Mouse (Mus musculus) embryonic facial prominence, embryonic 14.5 days (tissue): Measurements from ENCODE around the gene Rab22a. TPM values are rescaled to one million over a fixed set of nuclear protein-coding genes. Genes with fewer than 3 reads are reported as not detected.
A peak's percentile ranks its signal among the peaks of the same experiment; 100 is the strongest.
"Not testable (repeated sequence)": the region's sequence is repeated elsewhere in the genome, so short reads cannot be mapped to it uniquely, and the experiment has no call there.

Experiments used
- ATAC-seq: fragments of 200-750 bp; cut with Nextera tagmentation; 2 replicates; pipeline ENCODE4 v1.8.0; 2017; ENCODE audit warnings: low read depth, moderate number of reproducible peaks, moderate TSS enrichment
- DNase-seq: peaks from one replicate; pipeline ENCODE4 v3.0.0-alpha.2; 2015; ENCODE audit warnings: low spot score
- H3K27ac ChIP-seq: fragments of 300-500 bp; sonication (generic); replicated peaks from 2 replicates; pipeline ENCODE4 v1.5.1; 2014; ENCODE audit warnings: low read depth, mild to moderate bottlenecking, low read length, moderate library complexity
- H3K27me3 ChIP-seq: fragments of 300-500 bp; sonication (generic); replicated peaks from 2 replicates; pipeline ENCODE4 v1.6.1; 2014; ENCODE audit warnings: low read length; ENCODE audit not compliant: control insufficient read depth, insufficient read depth
- H3K36me3 ChIP-seq: fragments of 300-500 bp; sonication (generic); 2 replicates; pipeline ENCODE4 v1.6.1; 2014; ENCODE audit warnings: low read length, mixed read lengths; ENCODE audit not compliant: control insufficient read depth, insufficient read depth
- H3K4me1 ChIP-seq: fragments of 300-500 bp; sonication (generic); 2 replicates; pipeline ENCODE4 v1.6.1; 2014; ENCODE audit warnings: antibody characterized with exemption, low read length; ENCODE audit not compliant: control insufficient read depth, insufficient read depth
- H3K4me2 ChIP-seq: fragments of 300-500 bp; sonication (generic); 2 replicates; pipeline ENCODE4 v1.6.1; 2014; ENCODE audit warnings: low read depth, mild to moderate bottlenecking, low read length, moderate library complexity, mixed read lengths
- H3K4me3 ChIP-seq: fragments of 300-500 bp; sonication (generic); 2 replicates; pipeline ENCODE4 v1.5.1; 2014; ENCODE audit warnings: low read depth, mild to moderate bottlenecking, low read length
- H3K9ac ChIP-seq: fragments of 300-500 bp; sonication (generic); 2 replicates; pipeline ENCODE4 v1.6.1; 2014; ENCODE audit warnings: low read depth, mild to moderate bottlenecking, low read length, moderate library complexity, mixed read lengths
- H3K9me3 ChIP-seq: fragments of 300-500 bp; sonication (generic); 2 replicates; pipeline ENCODE4 v1.6.1; 2016; ENCODE audit warnings: low read length; ENCODE audit not compliant: control insufficient read depth
- WGBS: fragments of 180-500 bp; shearing (Covaris S2); extraction: QIAGEN DNeasy Blood & Tissue Kit; methylation state at CpG from one replicate; pipeline ENCODE4 v1.1.7; 2014; 5-methylcytosine and 5-hydroxymethylcytosine counted together
- polyA plus RNA-seq: library from polyadenylated mRNA; unstranded; fragments of >200 nt; fragmentation: Nextera tagmentation; extraction: Ambion mirVana; gene quantifications from 2 replicates; pipeline ENCODE4 v1.2.1, GENCODE M21; 2014

Rab22a gene
- polyA plus RNA-seq, 1 experiment from 2014 or later = 47.5 TPM

DNA sequence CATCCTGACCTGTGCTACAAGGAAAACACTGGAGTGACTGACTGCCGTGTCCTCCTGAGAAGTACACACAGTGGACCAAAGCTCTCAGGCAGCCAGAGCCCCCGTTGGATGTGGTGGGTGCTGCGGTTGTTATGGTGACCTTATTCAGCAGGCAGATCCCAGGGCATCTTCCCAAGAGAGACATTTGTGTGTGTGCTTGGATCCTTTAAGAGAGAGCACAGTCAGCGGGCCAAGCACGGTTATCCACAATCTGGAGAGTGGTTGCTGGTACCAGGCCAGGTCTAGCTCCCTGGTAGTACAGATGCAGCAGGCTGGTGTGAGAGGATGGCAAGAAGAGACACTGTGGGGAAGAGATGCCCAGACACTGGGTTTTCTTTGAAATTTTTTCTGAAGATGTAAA lies 57.4 kb downstream of the Rab22a start:
- no peak for ATAC-seq

GRCm38 (mm10) chr2:173719115-173719514 lies 59.6 kb downstream of the Rab22a start, which contains the start of gene 1700010B08Rik:
1700010B08Rik (plus strand) TSS chr2:173719415.
- not testable (repeated sequence) for H3K4me3 ChIP-seq, H3K9me3 ChIP-seq, H3K27ac ChIP-seq, H3K36me3 ChIP-seq, H3K4me1 ChIP-seq, ATAC-seq, H3K9ac ChIP-seq, H3K27me3 ChIP-seq, DNase-seq, H3K4me2 ChIP-seq
- WGBS = 77% methylated on average over 5 of the region's 7 CpGs

More for the DNA sequence above, 57.4 kb downstream of the Rab22a start:
- no peak for DNase-seq
- Histone ChIP-seq H3K9me3 (no peaks in the 10 kb centered on the region), H3K36me3 (no peaks in the 10 kb centered on the region), H3K4me3 (no peak overlapping the region), H3K9ac (no peak overlapping the region), H3K4me1 (no peaks in the 10 kb centered on the region), H3K27me3 (no peaks in the 10 kb centered on the region), H3K4me2 (no peak overlapping the region), H3K27ac (no peak overlapping the region)
- 88% methylated on average over 5 of the region's 5 CpGs for WGBS

GRCm38 (mm10) chr2:173722251-173722857 lies 62.8 kb downstream of the Rab22a start:
- DNase-seq (no peak), ATAC-seq (no peak)
- Histone ChIP-seq H3K4me3 (no peak overlapping the region), H3K9me3 (no peaks in the 10 kb centered on the region), H3K27ac (no peak overlapping the region), H3K27me3 (no peaks in the 10 kb centered on the region), H3K4me1 (peaks cover 3% of the 10 kb centered on the region; the same call in 1 of the 2 replicates), H3K9ac (no peak overlapping the region), H3K36me3 (no peaks in the 10 kb centered on the region), H3K4me2 (no peak overlapping the region)
- 72% methylated on average over 11 of the region's 11 CpGs for WGBS

DNA sequence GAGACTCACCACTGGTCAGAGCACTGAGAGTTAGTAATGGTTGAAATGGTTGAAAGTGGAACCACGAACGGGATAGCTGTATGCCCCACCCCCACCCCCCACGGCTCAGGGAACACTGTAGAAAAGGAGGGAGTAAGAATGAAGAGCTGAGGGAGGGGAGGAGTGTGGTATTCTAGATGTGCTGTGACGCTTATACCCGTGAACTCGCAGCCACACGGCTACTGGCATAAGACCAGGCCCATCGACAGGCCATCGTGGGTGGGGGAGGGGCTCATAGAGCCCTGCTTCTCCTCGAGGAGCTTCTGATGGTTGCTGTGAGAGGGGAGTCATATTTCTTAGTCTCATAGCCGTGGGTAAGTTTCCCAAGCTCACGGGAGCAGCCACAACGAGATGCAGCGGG lies 64.8 kb downstream of the Rab22a start:
- 21% methylated on average over 14 of the region's 14 CpGs for WGBS
- peak; percentile 62; the same call in 1 of the 2 replicates for ATAC-seq
- DNase-seq = peak; percentile 41
- Histone ChIP-seq H3K9ac (no peak overlapping the region), H3K4me2 (peak overlapping the region; percentile 37), H3K9me3 (no peaks in the 10 kb centered on the region), H3K4me3 (no peak overlapping the region), H3K4me1 (peaks cover 3% of the 10 kb centered on the region; the same call in 1 of the 2 replicates), H3K27ac (no peak overlapping the region), H3K36me3 (no peaks in the 10 kb centered on the region), H3K27me3 (no peaks in the 10 kb centered on the region)

DNA sequence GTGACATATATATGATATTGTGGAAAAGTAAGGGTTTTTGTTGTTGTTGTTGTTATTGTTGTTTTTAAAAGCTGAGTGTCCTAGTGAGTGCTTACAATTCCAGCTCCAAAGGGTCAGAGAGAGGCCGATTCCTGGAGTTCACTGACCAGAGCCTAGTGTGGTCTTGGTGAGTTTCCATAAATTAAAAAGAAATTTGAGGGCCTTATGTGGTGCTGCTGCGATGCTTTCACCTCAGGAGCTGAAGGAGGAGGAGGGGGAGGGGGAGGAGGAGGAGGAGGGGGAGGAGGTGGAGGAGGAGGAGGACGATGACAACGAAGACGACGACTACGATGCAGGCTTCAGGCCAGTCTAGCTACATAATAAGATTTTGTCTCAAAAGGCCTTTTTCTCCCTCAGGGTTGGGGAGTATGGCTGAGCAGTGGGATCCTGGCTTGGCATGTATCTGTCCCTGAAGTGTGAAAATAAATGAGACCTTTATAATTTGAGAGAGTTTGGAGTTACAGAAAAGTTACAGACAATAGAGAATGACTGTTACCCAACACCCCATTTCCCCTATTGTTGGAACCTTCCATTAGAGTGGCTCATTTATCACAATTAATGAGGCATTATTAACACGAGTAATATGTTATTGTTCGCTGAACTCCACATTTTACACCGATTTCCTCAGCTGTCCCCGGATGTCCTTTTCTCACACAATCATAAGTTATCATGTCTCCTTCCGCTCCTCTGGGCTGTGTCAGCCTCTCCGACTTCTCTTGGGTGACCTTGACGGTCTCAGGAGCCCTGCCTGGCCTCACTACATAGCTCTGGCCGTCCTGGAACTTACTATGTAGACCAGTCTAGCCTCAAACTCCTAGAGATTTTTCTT lies 65.6 kb downstream of the Rab22a start:
- no peak; the same call in 1 of the 2 replicates for ATAC-seq
- DNase-seq = no peak

GRCm38 (mm10) chr2:173725819-173726218 lies 66.3 kb downstream of the Rab22a start:
- H3K36me3 ChIP-seq = no peaks in the 10 kb centered on the region
- no peak overlapping the region for H3K4me3 ChIP-seq
- ATAC-seq = no peak
- H3K27ac ChIP-seq = no peak overlapping the region
- WGBS = 90% methylated on average over 4 of the region's 4 CpGs
- no peak overlapping the region for H3K9ac ChIP-seq
- peaks cover 3% of the 10 kb centered on the region; the same call in 1 of the 2 replicates for H3K4me1 ChIP-seq
- no peaks in the 10 kb centered on the region for H3K9me3 ChIP-seq
- DNase-seq = no peak
- H3K4me2 ChIP-seq = no peak overlapping the region
- H3K27me3 ChIP-seq = no peaks in the 10 kb centered on the region

More for the DNA sequence above, 65.6 kb downstream of the Rab22a start:
- peaks cover 3% of the 10 kb centered on the region; the same call in 1 of the 2 replicates for H3K4me1 ChIP-seq
- whole genome bisulfite sequencing = 65% methylated on average over 15 of the region's 15 CpGs
- no peaks in the 10 kb centered on the region for H3K36me3 ChIP-seq
- H3K9ac ChIP-seq = no peak overlapping the region
- H3K4me2 ChIP-seq = no peak overlapping the region
- H3K9me3 ChIP-seq = no peaks in the 10 kb centered on the region
- no peaks in the 10 kb centered on the region for H3K27me3 ChIP-seq
- H3K4me3 ChIP-seq = no peak overlapping the region
- H3K27ac ChIP-seq = no peak overlapping the region

GRCm38 (mm10) chr2:173730444-173730966 lies 70.9 kb downstream of the Rab22a start:
- Histone ChIP-seq H3K4me1 (no peaks in the 10 kb centered on the region), H3K9ac (no peak overlapping the region), H3K27me3 (no peaks in the 10 kb centered on the region), H3K27ac (no peak overlapping the region), H3K4me2 (0 out of 2 replicates have a peak overlapping the region, but pooled peaks have one; percentile 0), H3K9me3 (no peaks in the 10 kb centered on the region), H3K36me3 (no peaks in the 10 kb centered on the region), H3K4me3 (no peak overlapping the region)
- DNase-seq (peak; percentile 65), ATAC-seq (peak; percentile 74; the same call in 1 of the 2 replicates)
- WGBS = 6% methylated on average over 9 of the region's 9 CpGs

DNA sequence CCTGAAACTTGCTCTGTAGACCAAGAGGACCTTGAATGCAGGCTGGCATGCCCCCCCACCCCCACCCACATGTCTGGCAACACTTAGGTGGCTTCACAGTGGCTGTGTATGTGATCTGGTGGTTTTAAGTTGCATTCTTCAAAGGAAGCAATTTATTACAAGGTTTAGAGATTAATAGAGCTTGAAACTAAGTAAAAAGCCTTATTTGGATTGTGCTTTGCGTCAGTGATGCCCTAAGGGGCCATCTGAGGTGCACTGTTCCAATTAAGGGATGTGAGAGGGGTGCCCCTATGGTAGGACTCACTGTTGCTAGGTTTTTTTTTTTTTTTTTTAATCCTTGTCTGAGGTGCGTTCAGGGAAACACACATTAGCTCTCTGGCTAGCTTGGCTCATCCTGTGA lies 74.9 kb downstream of the Rab22a start:
- Histone ChIP-seq H3K27ac (no peak overlapping the region), H3K9me3 (no peaks in the 10 kb centered on the region), H3K9ac (no peak overlapping the region), H3K4me1 (peaks cover 10% of the 10 kb centered on the region), H3K27me3 (no peaks in the 10 kb centered on the region), H3K4me2 (no peak overlapping the region), H3K4me3 (no peak overlapping the region), H3K36me3 (0 out of 2 replicates have a peak, but pooled peaks cover 5% of the 10 kb centered on the region)
- ATAC-seq = no peak
- 39% methylated on average over 2 of the region's 2 CpGs for WGBS
- DNase-seq = no peak
